Mouse (Mus musculus) CH12.LX (cell line): ENCODE measurements around the gene Tspan4.

Source experiments
- CHD2 ChIP-seq: IDR thresholded peaks from 2 replicates; pipeline ENCODE4 v1.6.1; 2011; ENCODE audit warnings: low read length, improper control_type of control experiment
- CTCF ChIP-seq, 2 experiments: IDR thresholded peaks in 1 of 2; conservative IDR thresholded peaks in 1 of 2; 2 replicates each; pipeline ENCODE4 v1.5.1; 2011 to 2012; ENCODE audit warnings: low read depth in 2 of 2, low read length in 2 of 2, improper control_type of control experiment in 1 of 2, inconsistent platforms in 1 of 2, mild to moderate bottlenecking in 1 of 2, moderate library complexity in 1 of 2
- EP300 ChIP-seq: IDR thresholded peaks from 2 replicates; pipeline ENCODE4 v1.6.1; 2011; ENCODE audit warnings: low read length, improper control_type of control experiment
- HCFC1 ChIP-seq: IDR thresholded peaks from 2 replicates; pipeline ENCODE4 v1.6.1; 2012; ENCODE audit warnings: low read depth, mild to moderate bottlenecking, inconsistent platforms, low read length, improper control_type of control experiment
- NELFE ChIP-seq: IDR thresholded peaks from 2 replicates; pipeline ENCODE4 v1.6.1; 2011; ENCODE audit warnings: low read depth, low read length, improper control_type of control experiment
- POLR2A ChIP-seq: IDR thresholded peaks from 2 replicates; pipeline ENCODE4 v1.6.1; 2011; ENCODE audit warnings: low read depth, mild to moderate bottlenecking, improper control_type of control experiment, low read length
- POLR2AphosphoS2 ChIP-seq: IDR thresholded peaks from 2 replicates; pipeline ENCODE4 v1.6.1; 2011; ENCODE audit warnings: low read depth, low read length, improper control_type of control experiment
- UBTF ChIP-seq: IDR thresholded peaks from 2 replicates; pipeline ENCODE4 v1.6.1; 2012; ENCODE audit warnings: low read depth, mild to moderate bottlenecking, inconsistent platforms, low read length, improper control_type of control experiment, moderate library complexity
- ZC3H11A ChIP-seq: IDR thresholded peaks from 2 replicates; pipeline ENCODE4 v1.6.1; 2012; ENCODE audit warnings: low read depth, mild to moderate bottlenecking, inconsistent platforms, low read length, improper control_type of control experiment

DNA sequence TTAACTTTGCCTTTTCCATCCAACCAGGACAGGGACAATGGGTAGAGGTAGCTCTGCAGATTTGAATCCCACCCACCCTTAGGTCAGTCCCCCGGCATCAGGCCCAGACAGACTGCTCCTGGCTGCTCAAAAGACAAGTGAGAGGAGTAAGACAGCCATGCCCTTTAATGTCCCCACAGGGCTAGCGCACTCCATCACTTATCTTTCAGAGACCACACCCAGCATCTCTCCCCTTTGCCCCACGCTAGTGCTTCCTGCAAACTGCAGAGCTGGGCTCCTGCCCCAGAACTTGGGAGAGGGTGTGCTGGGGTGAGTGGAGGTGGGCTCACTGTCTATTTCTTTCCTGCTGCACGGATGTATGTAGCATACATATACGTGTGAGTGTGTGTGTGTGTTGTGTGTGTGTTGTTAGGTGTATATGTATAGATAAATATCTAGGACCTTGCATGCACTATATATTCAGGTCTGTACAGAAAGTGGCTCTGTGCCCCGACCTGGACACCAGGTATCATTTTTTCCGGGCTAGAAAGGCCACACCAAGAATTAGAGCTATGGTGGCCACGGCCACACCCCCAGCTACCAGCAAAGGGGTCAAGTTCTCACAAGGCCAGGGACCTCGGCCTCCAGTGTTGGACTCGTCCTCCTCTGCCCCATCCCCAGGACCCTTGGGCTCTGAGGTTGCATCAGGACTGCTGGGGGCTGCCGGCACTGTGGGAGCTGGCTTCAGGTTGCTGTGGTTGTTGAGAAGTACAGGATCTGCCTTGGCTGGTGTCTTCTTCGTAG, 47.9 kb upstream of the Tspan4 start:
- no peak for TF ChIP-seq POLR2A
- no peak for TF ChIP-seq HCFC1
- TF ChIP-seq EP300, result no peak
- no peak for TF ChIP-seq CTCF (conservative IDR thresholded peaks at IDR 0.05 in 1 of 2, IDR thresholded peaks at IDR 0.05 in 1 of 2; ENCODE audit: low read depth in 2 of 2, low read length in 2 of 2)
- no peak for TF ChIP-seq CHD2
- TF ChIP-seq POLR2AphosphoS2, result no peak
- TF ChIP-seq NELFE, result no peak
- TF ChIP-seq UBTF, result no peak
- no peak for TF ChIP-seq ZC3H11A
